Mouse (Mus musculus): ENCODE data around the gene Mcrip2.

GRCm38 (mm10) chr17:25866172-25866571 lies 2.4 kb downstream of the Mcrip2 start:
- no peak for TF ChIP-seq POLR2A (IDR thresholded peaks at IDR 0.05; ENCODE audit: low read depth, low read length)
- TF ChIP-seq CTCF (IDR thresholded peaks at IDR 0.05; ENCODE audit: extremely low read depth, insufficient read depth, insufficient read length, insufficient replicate concordance): no peak

Data from spleen, adult 2 months (tissue).